Mouse (Mus musculus): Measurements from ENCODE around the gene Slc37a2. TPM values are rescaled to one million over a fixed set of nuclear protein-coding genes. Genes with fewer than 3 reads are reported as not detected.
A peak's percentile ranks its signal among the peaks of the same experiment; 100 is the strongest.

Slc37a2 gene
- polyA plus RNA-seq, 1 experiment from 2014 or later: 2.3 TPM

GRCm38 (mm10) chr9:37213060-37213738, 42.3 kb downstream of the Slc37a2 start:
- Histone ChIP-seq H3K27me3 (no peaks in the 10 kb centered on the region), H3K4me1 (peaks cover 7% of the 10 kb centered on the region), H3K4me2 (no peak overlapping the region), H3K9ac (no peak overlapping the region), H3K27ac (no peak overlapping the region), H3K36me3 (no peaks in the 10 kb centered on the region), H3K4me3 (no peak overlapping the region), H3K9me3 (no peaks in the 10 kb centered on the region)
- WGBS: 81% methylated on average over 13 of the region's 13 CpGs
- ATAC-seq (ENCODE audit: insufficient number of reproducible peaks, insufficient read depth, low FRiP score, low TSS enrichment, low read depth): no peak

DNA sequence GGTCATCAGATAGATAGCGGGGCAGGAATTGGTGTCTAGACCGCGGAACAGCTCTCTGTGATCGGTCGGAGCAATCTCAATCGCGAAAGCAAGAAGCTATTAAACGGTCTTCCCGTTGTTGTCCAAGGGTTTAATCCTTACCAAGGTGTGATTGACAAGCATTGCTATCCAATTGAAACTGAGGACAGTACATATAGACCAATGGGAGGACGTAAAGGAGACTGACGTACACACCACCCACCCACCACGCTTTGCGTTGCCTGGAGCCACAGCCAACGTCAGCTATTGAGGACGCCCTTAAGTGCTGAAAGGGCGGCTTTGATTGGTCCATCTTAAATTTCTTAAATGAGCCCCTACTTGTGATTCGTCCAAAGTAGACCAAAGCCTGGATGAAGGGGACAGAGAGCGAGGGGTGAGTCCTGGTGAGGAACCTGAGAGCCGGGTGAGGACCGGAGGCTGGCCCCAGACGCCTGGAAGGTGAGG, 47.6 kb downstream of the Slc37a2 start, which contains the start of gene Tmem218:
Gene Tmem218 (plus strand): TSS at position 295 of the 483 bp plus-strand sequence.
- Histone ChIP-seq H3K4me1 (peaks cover 21% of the 10 kb centered on the region), H3K9ac (peak within 1 kb of the TSS; percentile 84), H3K36me3 (no peaks in the 10 kb centered on the region), H3K27ac (peak within 1 kb of the TSS; percentile 85), H3K4me2 (peak within 1 kb of the TSS; percentile 77), H3K27me3 (no peaks in the 10 kb centered on the region), H3K9me3 (no peaks in the 10 kb centered on the region), H3K4me3 (peak within 1 kb of the TSS; percentile 76)
- 2% methylated on average over 21 of the region's 21 CpGs for WGBS
- ATAC-seq (ENCODE audit: insufficient number of reproducible peaks, insufficient read depth, low FRiP score, low TSS enrichment, low read depth): peak; percentile 100

DNA sequence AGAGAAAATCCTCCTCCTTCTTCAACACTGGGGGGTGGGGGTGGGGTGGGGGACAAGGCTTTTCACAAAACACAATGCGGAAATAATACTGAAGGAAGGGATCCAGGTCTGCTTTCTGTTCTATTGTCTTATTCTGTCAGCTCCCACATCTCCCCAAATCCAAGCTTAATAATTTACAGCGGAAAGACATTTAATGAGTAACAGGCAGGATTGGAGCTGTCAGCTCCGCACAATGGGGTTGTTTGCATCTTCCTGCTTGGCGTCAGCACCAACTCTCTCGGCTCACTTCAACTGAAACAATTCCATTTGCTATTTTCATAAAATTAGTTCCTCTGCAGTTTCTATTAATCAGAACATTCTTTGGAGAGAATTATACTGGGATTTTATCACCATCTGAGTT, 51.7 kb downstream of the Slc37a2 start:
- 28% methylated on average over 5 of the region's 5 CpGs for WGBS
- peaks cover 8% of the 10 kb centered on the region; the same call in 1 of the 2 replicates for H3K27me3 ChIP-seq
- H3K4me1 ChIP-seq: peaks cover 19% of the 10 kb centered on the region
- no peak overlapping the region; the same call in 1 of the 2 replicates for H3K27ac ChIP-seq
- no peak overlapping the region for H3K9ac ChIP-seq
- H3K36me3 ChIP-seq: no peaks in the 10 kb centered on the region
- no peak overlapping the region for H3K4me3 ChIP-seq
- no peak overlapping the region for H3K4me2 ChIP-seq
- H3K9me3 ChIP-seq: no peaks in the 10 kb centered on the region
- ATAC-seq (ENCODE audit: insufficient number of reproducible peaks, insufficient read depth, low FRiP score, low TSS enrichment, low read depth): no peak

DNA sequence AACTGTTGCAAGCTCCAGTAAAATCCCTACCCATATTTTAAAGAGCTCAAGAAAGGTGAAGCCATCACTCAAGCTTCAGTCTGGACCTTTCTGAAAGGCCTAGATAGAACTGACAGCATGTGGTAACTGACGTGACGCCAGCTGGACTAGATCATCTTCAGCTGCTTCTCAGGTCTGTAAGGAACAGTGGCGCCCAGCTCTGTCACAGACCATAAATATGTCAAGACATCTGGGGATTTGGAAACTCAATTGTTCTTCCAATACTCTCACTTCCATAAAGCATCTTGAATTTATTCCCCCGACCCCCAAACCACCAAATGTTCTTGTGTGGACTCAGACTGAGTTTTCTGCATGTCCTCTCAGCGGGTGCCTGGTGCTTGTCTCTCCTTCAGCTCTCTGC, 55.1 kb downstream of the Slc37a2 start:
- ATAC-seq (ENCODE audit: insufficient number of reproducible peaks, insufficient read depth, low FRiP score, low TSS enrichment, low read depth): no peak
- Histone ChIP-seq H3K27me3 (peaks cover 12% of the 10 kb centered on the region), H3K4me3 (no peak overlapping the region), H3K4me2 (no peak overlapping the region), H3K9me3 (no peaks in the 10 kb centered on the region), H3K4me1 (peaks cover 8% of the 10 kb centered on the region; the same call in 1 of the 2 replicates), H3K27ac (no peak overlapping the region), H3K9ac (no peak overlapping the region), H3K36me3 (no peaks in the 10 kb centered on the region)
- WGBS: 76% methylated on average over 5 of the region's 5 CpGs

GRCm38 (mm10) chr9:37197067-37197466, 58.5 kb downstream of the Slc37a2 start:
- no peak for ATAC-seq (ENCODE audit: insufficient number of reproducible peaks, insufficient read depth, low FRiP score, low TSS enrichment, low read depth)

DNA sequence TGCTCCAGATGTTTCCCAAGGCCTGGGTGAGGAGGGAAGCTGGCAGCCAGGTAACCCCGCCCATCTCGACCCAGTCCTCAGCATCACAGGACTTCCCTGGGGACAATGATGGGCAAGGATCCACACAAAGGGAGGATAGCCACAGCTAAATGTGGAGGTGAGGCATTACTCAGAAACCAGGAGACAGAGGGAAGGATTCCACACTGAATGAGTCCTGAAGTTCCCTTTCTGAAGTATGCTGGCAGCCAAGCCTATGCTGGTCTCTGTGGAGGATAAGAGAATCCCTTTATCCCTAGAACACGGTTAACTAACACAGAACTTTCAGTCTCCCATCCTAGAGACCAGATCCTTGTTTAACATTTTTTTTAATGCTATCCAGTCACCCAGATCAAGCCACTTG, 67.5 kb downstream of the Slc37a2 start:
- no peak overlapping the region for H3K27ac ChIP-seq
- peaks cover 2% of the 10 kb centered on the region; the same call in 1 of the 2 replicates for H3K27me3 ChIP-seq
- no peak overlapping the region for H3K9ac ChIP-seq
- 0 out of 2 replicates have a peak, but pooled peaks cover 3% of the 10 kb centered on the region for H3K9me3 ChIP-seq
- WGBS: 89% methylated on average over 3 of the region's 3 CpGs
- H3K4me2 ChIP-seq: no peak overlapping the region
- H3K36me3 ChIP-seq: no peaks in the 10 kb centered on the region
- ATAC-seq (ENCODE audit: insufficient number of reproducible peaks, insufficient read depth, low FRiP score, low TSS enrichment, low read depth): no peak
- no peak overlapping the region for H3K4me3 ChIP-seq
- no peaks in the 10 kb centered on the region for H3K4me1 ChIP-seq

More at GRCm38 (mm10) chr9:37197067-37197466, 58.5 kb downstream of the Slc37a2 start:
- H3K4me1 ChIP-seq: no peaks in the 10 kb centered on the region
- no peak overlapping the region for H3K4me2 ChIP-seq
- no peaks in the 10 kb centered on the region for H3K9me3 ChIP-seq
- no peak overlapping the region for H3K4me3 ChIP-seq
- no peaks in the 10 kb centered on the region for H3K36me3 ChIP-seq
- peaks cover 25% of the 10 kb centered on the region for H3K27me3 ChIP-seq
- H3K27ac ChIP-seq: no peak overlapping the region
- 55% methylated on average over 4 of the region's 4 CpGs for WGBS
- no peak overlapping the region for H3K9ac ChIP-seq

GRCm38 (mm10) chr9:37187407-37187806, 68.1 kb downstream of the Slc37a2 start:
- H3K27ac ChIP-seq: no peak overlapping the region
- 0 out of 2 replicates have a peak, but pooled peaks cover 3% of the 10 kb centered on the region for H3K9me3 ChIP-seq
- no peak overlapping the region for H3K4me2 ChIP-seq
- H3K4me1 ChIP-seq: no peaks in the 10 kb centered on the region
- WGBS: 80% methylated on average over 5 of the region's 5 CpGs
- no peak overlapping the region for H3K4me3 ChIP-seq
- no peaks in the 10 kb centered on the region for H3K36me3 ChIP-seq
- peaks cover 4% of the 10 kb centered on the region; the same call in 1 of the 2 replicates for H3K27me3 ChIP-seq
- no peak for ATAC-seq (ENCODE audit: insufficient number of reproducible peaks, insufficient read depth, low FRiP score, low TSS enrichment, low read depth)
- H3K9ac ChIP-seq: no peak overlapping the region

- no peak for ATAC-seq (ENCODE audit: insufficient number of reproducible peaks, insufficient read depth, low FRiP score, low TSS enrichment, low read depth)
- H3K4me3 ChIP-seq: no peak overlapping the region
- WGBS: 77% methylated on average over 2 of the region's 2 CpGs
These were observed 72.4 kb downstream of the Slc37a2 start for GRCm38 (mm10) chr9:37183176-37183575.

GRCm38 (mm10) chr9:37181596-37181995, 73.9 kb downstream of the Slc37a2 start:
- WGBS: 58% methylated on average over 5 of the region's 5 CpGs

More at GRCm38 (mm10) chr9:37183176-37183575, 72.4 kb downstream of the Slc37a2 start:
- no peak overlapping the region for H3K27ac ChIP-seq
- no peak overlapping the region for H3K9ac ChIP-seq
- no peaks in the 10 kb centered on the region for H3K9me3 ChIP-seq
- H3K27me3 ChIP-seq: peaks cover 14% of the 10 kb centered on the region
- no peak overlapping the region for H3K4me2 ChIP-seq
- no peaks in the 10 kb centered on the region for H3K36me3 ChIP-seq
- H3K4me1 ChIP-seq: peaks cover 15% of the 10 kb centered on the region

DNA sequence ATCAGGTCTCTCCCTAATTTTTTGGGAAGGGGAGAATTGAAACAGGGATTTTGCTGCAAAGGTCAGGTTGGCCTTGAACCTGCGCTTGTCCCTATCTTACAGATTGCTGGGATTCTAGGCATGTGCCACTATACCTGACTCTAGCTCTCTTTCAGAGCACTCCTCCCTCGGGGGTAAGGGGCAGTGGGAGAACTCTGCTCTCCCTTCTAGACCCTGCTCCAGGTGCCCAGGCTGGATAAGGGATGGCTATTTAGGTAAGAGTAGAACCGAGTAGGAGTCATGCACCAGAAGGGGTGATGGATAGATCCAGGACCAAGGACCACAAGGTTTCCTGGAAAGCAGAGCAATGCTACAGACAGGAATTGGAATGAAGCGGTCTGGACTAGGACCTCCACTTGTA, 75.9 kb downstream of the Slc37a2 start:
- Histone ChIP-seq H3K4me1 (peaks cover 39% of the 10 kb centered on the region), H3K27ac (no peak overlapping the region), H3K4me2 (no peak overlapping the region), H3K36me3 (no peaks in the 10 kb centered on the region), H3K9me3 (no peaks in the 10 kb centered on the region), H3K4me3 (no peak overlapping the region), H3K27me3 (peaks cover 26% of the 10 kb centered on the region), H3K9ac (no peak overlapping the region)
- 97% methylated on average over 4 of the region's 4 CpGs for WGBS
- no peak for ATAC-seq (ENCODE audit: insufficient number of reproducible peaks, insufficient read depth, low FRiP score, low TSS enrichment, low read depth)

More at GRCm38 (mm10) chr9:37181596-37181995, 73.9 kb downstream of the Slc37a2 start:
- no peaks in the 10 kb centered on the region for H3K36me3 ChIP-seq
- H3K27me3 ChIP-seq: peaks cover 14% of the 10 kb centered on the region
- no peak overlapping the region for H3K9ac ChIP-seq
- no peak for ATAC-seq (ENCODE audit: insufficient number of reproducible peaks, insufficient read depth, low FRiP score, low TSS enrichment, low read depth)
- no peak overlapping the region for H3K4me3 ChIP-seq
- peaks cover 31% of the 10 kb centered on the region for H3K4me1 ChIP-seq
- H3K27ac ChIP-seq: no peak overlapping the region
- no peak overlapping the region for H3K4me2 ChIP-seq
- no peaks in the 10 kb centered on the region for H3K9me3 ChIP-seq

DNA sequence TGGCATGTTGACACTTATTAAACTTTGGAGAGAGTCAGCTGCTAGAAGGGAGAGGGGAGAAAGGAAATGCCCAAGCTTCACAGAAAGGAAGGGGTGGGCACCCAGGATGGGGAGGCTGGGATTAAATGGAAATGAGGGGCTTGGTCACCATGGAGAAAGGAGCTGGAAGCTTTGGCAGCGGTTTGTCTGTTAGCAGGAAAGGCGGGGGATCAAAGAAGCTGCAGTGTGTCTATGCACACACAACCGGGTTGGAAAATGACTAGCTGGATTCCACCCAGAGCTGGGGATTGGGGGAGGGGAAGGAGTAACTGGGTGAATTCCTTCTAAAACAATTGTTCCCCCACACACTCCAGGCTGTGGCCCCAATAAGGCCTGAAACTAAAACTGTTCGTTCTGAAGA, 76.6 kb downstream of the Slc37a2 start:
- H3K4me2 ChIP-seq: no peak overlapping the region
- H3K4me3 ChIP-seq: no peak overlapping the region
- no peak for ATAC-seq (ENCODE audit: insufficient number of reproducible peaks, insufficient read depth, low FRiP score, low TSS enrichment, low read depth)
- H3K36me3 ChIP-seq: no peaks in the 10 kb centered on the region
- H3K4me1 ChIP-seq: peaks cover 44% of the 10 kb centered on the region
- no peak overlapping the region for H3K9ac ChIP-seq
- 18% methylated on average over 4 of the region's 4 CpGs for WGBS
- H3K9me3 ChIP-seq: no peaks in the 10 kb centered on the region
- H3K27me3 ChIP-seq: peaks cover 26% of the 10 kb centered on the region
- H3K27ac ChIP-seq: peak overlapping the region; percentile 28; the same call in 1 of the 2 replicates

Data from embryonic facial prominence, embryonic 13.5 days (tissue).